Mouse (Mus musculus) heart, embryonic 12.5 days (tissue): Measurements from ENCODE around the gene Spata48. TPM values are rescaled to one million over a fixed set of nuclear protein-coding genes. Genes with fewer than 3 reads are reported as not detected.

Experiments
- polyA plus RNA-seq: library from polyadenylated mRNA; unstranded; fragments of >200 nt; fragmentation: Nextera tagmentation; extraction: Ambion mirVana; gene quantifications from 2 replicates; pipeline ENCODE4 v1.2.1, GENCODE M21; 2016

The Spata48 gene
- polyA plus RNA-seq, 1 experiment from 2014 or later, result 1.6 TPM

Other genes with a start within 250 kb of the Spata48 start
- gene Zpbp, start 314 bp downstream of the Spata48 start, polyA plus RNA-seq, result 0.66 and 0.85 TPM in 2 replicates
- not detected in 2 replicates for gene 4930512M02Rik, start 165.7 kb downstream of the Spata48 start, polyA plus RNA-seq
- 2.2 and 3.3 TPM in 2 replicates for gene Ikzf1, start 222.9 kb downstream of the Spata48 start, polyA plus RNA-seq